Mouse (Mus musculus): ENCODE results near the gene Tfcp2l1. TPM values are rescaled to one million over a fixed set of nuclear protein-coding genes. Genes with fewer than 3 reads are reported as not detected.
A peak's percentile ranks its signal among the peaks of the same experiment; 100 is the strongest.
"Not testable (repeated sequence)": the region's sequence is repeated elsewhere in the genome, so short reads cannot be mapped to it uniquely, and the experiment has no call there.

Gene Tfcp2l1
- total RNA-seq (2022), result 1 to 10 TPM; 1.9 to 5.5 (median 3.9) TPM

DNA sequence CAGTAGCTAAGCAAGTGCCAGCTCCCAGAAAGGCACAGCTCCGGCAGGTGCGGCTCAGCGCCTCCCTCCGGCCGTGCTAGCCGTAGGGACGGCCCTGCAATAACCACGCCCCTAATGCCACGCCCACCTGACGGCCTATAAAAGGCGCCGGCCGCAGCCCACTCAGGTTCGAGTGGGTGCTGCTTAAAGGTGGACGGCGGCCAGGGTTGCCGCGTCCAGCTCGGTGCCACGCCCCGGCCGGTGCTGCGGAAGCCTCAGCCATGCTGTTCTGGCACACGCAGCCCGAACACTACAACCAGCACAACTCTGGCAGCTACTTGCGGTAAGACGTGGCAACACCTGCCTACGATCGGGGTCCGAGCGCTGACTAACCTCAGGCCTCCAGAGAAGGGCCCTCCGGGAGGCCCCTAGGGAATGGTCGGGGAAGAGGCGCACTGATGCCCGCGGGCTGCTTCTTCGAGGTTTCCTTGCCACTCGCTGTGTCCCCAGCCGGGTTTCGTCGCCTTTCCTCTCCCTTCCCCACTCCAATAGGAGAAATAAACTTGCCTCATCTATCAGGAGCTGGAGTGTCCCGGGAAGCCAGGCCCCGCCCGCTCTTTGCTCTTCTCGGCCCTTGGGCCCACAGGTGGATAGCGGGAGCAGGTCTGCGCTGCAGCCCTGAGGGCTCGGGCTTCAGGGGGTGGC is at the start of gene Tfcp2l1:
Tfcp2l1 (plus strand) TSS at position 165 of the 684 bp plus-strand sequence.
- DNase-seq (ENCODE audit: low spot score in 2 of 2), result peak in 1 of 2 experiments; percentile 29

DNA sequence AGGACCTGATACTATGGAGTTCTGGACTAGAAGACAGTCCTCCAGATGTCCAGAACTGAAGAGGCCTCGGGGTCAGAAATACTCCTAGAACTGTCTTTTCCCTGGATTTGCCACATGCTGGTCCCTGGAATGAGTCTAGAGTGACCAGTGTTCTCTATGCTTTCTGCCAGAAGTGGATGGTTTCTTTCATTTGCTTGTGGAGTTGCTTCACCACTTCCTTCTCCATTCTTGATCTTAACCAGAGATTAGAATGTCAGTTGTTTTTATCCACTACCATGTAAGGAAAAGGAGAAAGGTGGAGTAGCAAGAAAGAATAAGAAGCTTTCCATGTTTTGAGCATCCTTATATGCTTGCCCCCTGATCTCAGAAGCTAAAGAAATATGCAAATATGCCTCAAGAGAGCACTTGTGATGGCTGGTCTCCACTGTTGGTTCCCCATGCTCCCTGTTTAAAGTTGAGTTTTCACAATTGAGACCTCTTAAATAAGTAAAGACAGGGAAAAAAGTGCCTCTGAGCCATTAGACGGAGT is 47.5 kb upstream of the Tfcp2l1 start:
- no peak for DNase-seq (ENCODE audit: low spot score in 2 of 2)

DNA sequence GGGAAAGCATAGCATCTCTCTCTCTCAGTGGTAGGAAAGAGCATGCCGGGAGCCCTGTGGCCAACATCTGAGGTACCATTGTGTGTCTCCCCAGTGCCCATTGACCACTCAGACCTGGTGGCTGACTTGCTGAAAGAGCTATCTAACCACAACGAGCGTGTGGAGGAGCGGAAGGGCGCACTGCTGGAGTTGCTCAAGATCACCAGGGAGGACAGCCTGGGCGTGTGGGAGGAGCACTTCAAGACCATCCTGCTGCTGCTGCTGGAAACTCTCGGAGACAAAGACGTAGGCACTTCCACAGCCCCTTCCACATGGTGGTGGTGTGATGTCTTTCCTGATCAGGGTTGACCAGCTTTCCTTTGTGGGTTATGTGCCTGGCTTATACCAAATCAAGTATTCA is 46.6 kb upstream of the Tfcp2l1 start:
- no peak for DNase-seq (ENCODE audit: low spot score in 2 of 2)

DNA sequence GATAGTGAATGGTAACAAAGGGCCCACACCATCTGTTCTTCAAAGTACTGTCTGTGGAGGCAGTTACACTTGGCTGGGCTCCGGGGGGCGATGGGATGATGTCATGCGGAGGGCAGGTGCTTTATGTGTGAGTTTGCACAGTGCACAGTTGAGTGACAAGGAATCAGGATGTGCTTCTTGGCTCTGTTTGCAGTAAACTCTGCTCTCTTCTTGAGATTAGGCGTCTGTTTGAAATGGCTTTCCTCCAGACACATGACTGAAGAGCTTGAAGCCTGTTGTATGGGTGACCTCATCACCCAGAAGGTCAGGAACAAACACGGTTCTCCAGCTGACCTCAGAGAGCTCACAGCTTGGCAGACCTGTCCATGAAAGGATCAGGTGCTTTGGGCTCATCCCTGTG is 38.0 kb upstream of the Tfcp2l1 start:
- DNase-seq (ENCODE audit: low spot score in 2 of 2), result no peak

DNA sequence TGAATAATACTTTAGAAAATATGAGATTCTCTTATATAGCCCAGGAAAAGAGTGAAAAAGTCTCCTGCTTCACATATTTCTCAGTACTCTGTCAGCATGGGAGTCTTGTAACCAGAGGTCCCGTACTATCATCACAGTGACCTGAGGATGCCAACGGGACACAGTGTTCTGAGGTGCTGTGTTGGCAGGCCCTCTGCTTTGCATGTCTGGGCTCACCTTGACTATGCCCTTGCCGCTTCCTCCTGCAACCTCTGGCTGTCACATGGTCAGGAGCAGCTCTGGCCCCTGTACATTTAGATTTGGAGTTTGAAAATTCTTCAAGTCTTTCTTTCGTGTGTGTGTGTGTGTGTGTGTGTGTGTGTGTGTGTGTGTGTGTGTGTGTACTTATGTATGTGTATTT is 34.8 kb upstream of the Tfcp2l1 start:
- DNase-seq (ENCODE audit: low spot score in 2 of 2), result no peak

- no peak for DNase-seq (ENCODE audit: low spot score in 2 of 2)
These were observed 32.4 kb upstream of the Tfcp2l1 start for GRCm38 (mm10) chr1:118595395-118595794.

GRCm38 (mm10) chr1:118597475-118598213 is 30.1 kb upstream of the Tfcp2l1 start:
- no peak for DNase-seq (ENCODE audit: low spot score in 2 of 2)

DNA sequence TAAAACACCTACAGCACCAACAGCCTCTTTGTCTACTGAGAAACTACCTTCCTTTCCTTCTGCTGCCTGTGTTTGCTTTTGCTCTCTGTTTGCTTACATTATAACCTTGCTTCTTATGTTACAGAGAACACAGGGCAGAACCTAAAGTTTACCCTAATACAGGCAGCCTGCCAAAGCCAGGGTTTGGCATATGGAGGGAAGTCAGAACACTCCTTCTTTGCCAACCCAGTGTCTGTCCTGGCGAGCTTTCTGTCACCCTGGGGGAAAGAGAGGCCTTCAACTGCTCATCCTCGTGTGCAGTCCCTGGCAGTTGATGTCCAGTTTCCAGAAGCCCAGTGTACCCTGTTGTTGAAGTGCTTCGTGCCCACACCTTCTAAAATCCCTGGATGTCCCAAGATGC is 29.4 kb upstream of the Tfcp2l1 start:
- no peak for DNase-seq (ENCODE audit: low spot score in 2 of 2)

DNA sequence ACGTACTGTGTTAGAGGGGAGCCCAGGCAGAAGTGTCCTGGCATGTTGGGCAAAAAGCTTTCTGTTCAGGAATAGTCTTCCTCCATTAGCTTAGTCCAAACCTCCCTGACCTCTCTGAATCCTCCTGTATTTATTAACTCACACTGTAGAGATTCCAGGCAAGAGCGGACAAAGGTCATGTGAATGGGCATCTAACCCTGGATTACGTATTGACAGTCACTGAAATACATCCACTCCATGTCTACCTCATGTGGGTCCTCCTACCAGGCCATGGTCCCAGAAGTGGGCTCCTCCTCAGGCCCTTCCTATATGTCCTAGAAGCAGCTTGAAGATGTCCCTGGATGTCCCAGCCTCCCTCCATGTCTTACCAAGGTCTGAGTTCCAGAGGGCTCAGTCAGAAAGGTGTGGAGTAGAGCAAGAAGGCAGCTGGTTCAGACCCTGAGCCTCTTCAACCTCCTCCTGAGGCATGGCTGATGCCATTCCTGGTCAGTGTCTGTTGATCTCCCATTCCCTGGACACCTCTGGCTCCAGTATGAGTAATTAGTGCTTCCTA is 14.0 kb upstream of the Tfcp2l1 start:
- no peak for DNase-seq (ENCODE audit: low spot score in 2 of 2)

- DNase-seq (ENCODE audit: low spot score in 2 of 2), result not testable (repeated sequence)
These were observed 6.7 kb upstream of the Tfcp2l1 start for GRCm38 (mm10) chr1:118621055-118621454.

GRCm38 (mm10) chr1:118622857-118623256 is 4.9 kb upstream of the Tfcp2l1 start:
- DNase-seq (ENCODE audit: low spot score in 2 of 2), result no peak

GRCm38 (mm10) chr1:118625461-118625860 is 2.3 kb upstream of the Tfcp2l1 start:
- no peak for DNase-seq (ENCODE audit: low spot score in 2 of 2)

DNA sequence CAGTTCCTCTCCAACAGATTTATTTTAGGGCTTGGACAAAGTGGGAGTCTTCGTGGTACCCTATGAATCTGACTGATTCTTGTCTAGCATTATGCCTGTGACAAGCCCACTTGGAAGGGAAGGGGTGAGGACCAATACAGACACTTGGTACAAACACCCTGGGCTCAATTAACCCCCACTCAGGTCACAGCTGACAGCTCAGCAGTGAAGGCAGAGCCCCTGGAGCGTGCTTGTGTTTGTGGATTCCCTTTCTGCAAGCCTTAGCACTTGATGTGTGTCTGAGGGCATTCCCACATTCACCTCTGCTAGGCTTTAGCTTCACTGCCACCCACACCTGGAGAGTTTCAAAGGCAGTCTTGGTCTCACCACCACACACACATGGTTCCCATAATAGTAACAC is 1.8 kb upstream of the Tfcp2l1 start:
- no peak for DNase-seq (ENCODE audit: low spot score in 2 of 2)

- DNase-seq (ENCODE audit: low spot score in 2 of 2), result no peak
These were observed 1.3 kb upstream of the Tfcp2l1 start for GRCm38 (mm10) chr1:118626452-118626851.

GRCm38 (mm10) chr1:118633415-118633980 is 5.8 kb downstream of the Tfcp2l1 start:
- no peak for DNase-seq (ENCODE audit: low spot score in 2 of 2)

DNA sequence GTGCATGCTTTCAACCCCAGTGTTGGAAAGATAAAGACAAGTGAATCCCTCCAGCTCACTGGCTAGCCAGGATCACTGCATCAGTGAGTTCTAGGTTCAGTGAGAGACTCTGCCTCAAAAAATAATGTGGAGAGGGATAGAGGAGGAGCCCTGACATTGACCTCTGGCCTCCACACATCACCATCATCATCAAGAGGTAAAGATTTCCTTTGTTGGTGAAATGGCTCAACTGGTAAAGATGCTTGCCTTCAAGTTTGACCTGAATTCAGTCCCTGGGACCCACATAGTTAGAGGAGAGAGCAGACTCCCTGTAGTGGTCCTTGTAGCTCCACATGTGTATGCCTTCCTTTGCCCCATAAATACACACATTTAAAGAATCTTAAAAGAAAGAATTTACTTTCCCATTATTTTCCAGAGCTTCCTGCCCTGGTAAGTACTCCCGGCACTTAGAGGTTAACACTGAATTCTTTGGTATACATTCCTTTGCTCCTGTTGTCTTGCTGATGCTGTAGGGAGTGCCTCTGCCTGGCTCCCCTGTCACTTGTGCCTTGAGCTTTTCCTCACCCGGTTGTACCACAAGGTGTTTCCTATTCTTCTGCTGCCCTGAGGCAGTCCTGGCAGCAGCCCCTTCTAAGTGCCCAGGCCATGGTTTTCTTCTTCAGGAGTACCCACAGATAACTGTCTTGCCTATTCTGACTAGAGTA is 14.7 kb downstream of the Tfcp2l1 start:
- no peak for DNase-seq (ENCODE audit: low spot score in 2 of 2)

- no peak for DNase-seq (ENCODE audit: low spot score in 2 of 2)
These were observed 15.6 kb downstream of the Tfcp2l1 start for GRCm38 (mm10) chr1:118643138-118643979.

DNA sequence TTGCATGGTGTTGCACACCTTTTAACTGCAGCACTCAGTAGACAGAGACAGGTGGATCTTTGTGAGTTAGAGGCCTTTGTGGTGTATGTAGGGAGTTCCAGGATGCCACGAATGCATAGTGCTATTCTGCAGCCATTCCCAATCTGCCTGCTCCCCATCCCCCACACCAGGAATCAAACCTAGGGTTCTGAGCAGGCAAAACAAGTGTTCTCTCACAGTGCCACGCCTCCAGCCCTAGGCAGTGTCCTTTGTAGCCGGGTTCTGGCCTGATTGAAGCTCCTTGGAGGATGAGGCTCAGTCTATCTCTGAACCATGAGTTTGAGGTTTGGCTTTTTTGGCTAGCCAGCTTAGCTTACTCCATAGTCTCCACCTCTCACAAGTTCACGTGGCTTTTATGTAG is 18.0 kb downstream of the Tfcp2l1 start:
- no peak for DNase-seq (ENCODE audit: low spot score in 2 of 2)

GRCm38 (mm10) chr1:118648015-118648414 is 20.3 kb downstream of the Tfcp2l1 start:
- DNase-seq (ENCODE audit: low spot score in 2 of 2), result no peak

GRCm38 (mm10) chr1:118649933-118650770 is 22.4 kb downstream of the Tfcp2l1 start:
- DNase-seq (ENCODE audit: low spot score in 2 of 2), result no peak

Data from layer of hippocampus, adult 8-10 months (tissue).